Mouse (Mus musculus) myocyte (in vitro differentiated cells): ENCODE results near the gene Tek.

Source experiments
- E2F4 ChIP-seq: IDR thresholded peaks from one replicate; pipeline ENCODE4 v1.6.1; 2011; ENCODE audit warnings: mild to moderate bottlenecking, control low read depth, moderate library complexity; ENCODE audit not compliant: insufficient read depth
- MAX ChIP-seq: IDR thresholded peaks from one replicate; pipeline ENCODE4 v1.6.1; 2011; ENCODE audit warnings: low read depth, mild to moderate bottlenecking, control low read depth

GRCm38 (mm10) chr4:94837061-94837460 is 98.0 kb downstream of the Tek start:
- TF ChIP-seq E2F4 (no peak), MAX (no peak)
